Comparison of ENCODE assay signal across 24 mouse cellular contexts in genomic region chr11:23996250-23996649, GRCm38 (mm10).
DNase-seq lines count a peak whose midpoint lies in the region; ATAC-seq lines count a peak whose summit lies in the region.
"Had no signal": no experiment of that assay in that cellular context is flagged by ENCODE, and none has a peak within 500 bp of the region (broad histone marks: within the 10 kb centered on the region; RNA-seq: fewer than 3 reads in every experiment).

No protein-coding gene starts in this region.

- ATAC-seq in hindbrain, embryonic 13.5 days (ENCODE audit: low FRiP score) = 0 out of 2 replicates have a peak, but pooled peaks have one; percentile 57
- ATAC-seq in hindbrain, embryonic 16.5 days = no peak; the same call in 1 of the 2 replicates
- peak; percentile 48 for ATAC-seq in midbrain, embryonic 16.5 days
- ATAC-seq: activated CD4-positive, CD25-positive, alpha-beta regulatory T cell, adult 4 months had no signal

- no peaks in the 10 kb centered on the region for H3K9me3 ChIP-seq in hindbrain, embryonic 13.5 days
- H3K9me3 ChIP-seq in hindbrain, embryonic 16.5 days (ENCODE audit: control insufficient read depth, low read length) = no peaks in the 10 kb centered on the region
- H3K9me3 ChIP-seq in midbrain, embryonic 16.5 days (replicated peaks; ENCODE audit: control insufficient read depth, low read length, poor library complexity, severe bottlenecking) = no peaks in the 10 kb centered on the region
- H3K9me3 ChIP-seq in midbrain, embryonic 10.5 days (replicated peaks) = no peaks in the 10 kb centered on the region
- H3K9me3 ChIP-seq: heart, embryonic 13.5 days; hindbrain, embryonic 12.5 days; limb, embryonic 12.5 days; liver, embryonic 13.5 days had no signal

- H3K27ac ChIP-seq in hindbrain, embryonic 13.5 days = no peak overlapping the region
- H3K27ac ChIP-seq in hindbrain, embryonic 16.5 days (ENCODE audit: low read depth, low read length) = no peak overlapping the region
- H3K27ac ChIP-seq in midbrain, embryonic 16.5 days (ENCODE audit: low read length) = no peak overlapping the region
- no peak overlapping the region for H3K27ac ChIP-seq in midbrain, embryonic 10.5 days (replicated peaks)
- H3K27ac ChIP-seq: heart, adult 2 months; heart, embryonic 13.5 days; hindbrain, embryonic 12.5 days; layer of hippocampus, adult 2 months; limb, embryonic 12.5 days; liver, embryonic 13.5 days had no signal

- no peak overlapping the region for H3K4me3 ChIP-seq in hindbrain, embryonic 13.5 days
- no peak overlapping the region for H3K4me3 ChIP-seq in hindbrain, embryonic 16.5 days (ENCODE audit: low read length)
- H3K4me3 ChIP-seq in midbrain, embryonic 16.5 days (ENCODE audit: low read depth, low read length) = no peak overlapping the region
- no peak overlapping the region for H3K4me3 ChIP-seq in midbrain, embryonic 10.5 days
- H3K4me3 ChIP-seq: heart, adult 2 months; heart, embryonic 13.5 days; hindbrain, embryonic 12.5 days; layer of hippocampus, adult 2 months; limb, embryonic 12.5 days; liver, embryonic 13.5 days had no signal

- no peaks in the 10 kb centered on the region for H3K27me3 ChIP-seq in hindbrain, embryonic 13.5 days
- H3K27me3 ChIP-seq in hindbrain, embryonic 16.5 days (replicated peaks; ENCODE audit: control insufficient read depth, insufficient read depth, low read length) = no peaks in the 10 kb centered on the region
- H3K27me3 ChIP-seq in midbrain, embryonic 16.5 days (ENCODE audit: control insufficient read depth, insufficient read depth, low read depth, low read length) = no peaks in the 10 kb centered on the region
- H3K27me3 ChIP-seq in midbrain, embryonic 10.5 days (ENCODE audit: low read depth, poor library complexity, severe bottlenecking) = 0 out of 2 replicates have a peak, but pooled peaks cover 3% of the 10 kb centered on the region
- H3K27me3 ChIP-seq: heart, embryonic 13.5 days; hindbrain, embryonic 12.5 days; limb, embryonic 12.5 days; liver, embryonic 13.5 days had no signal

- H3K4me1 ChIP-seq in hindbrain, embryonic 13.5 days (replicated peaks) = no peaks in the 10 kb centered on the region
- H3K4me1 ChIP-seq in hindbrain, embryonic 16.5 days (ENCODE audit: control insufficient read depth, insufficient read depth, low read depth, low read length) = no peaks in the 10 kb centered on the region
- no peaks in the 10 kb centered on the region for H3K4me1 ChIP-seq in midbrain, embryonic 16.5 days (ENCODE audit: control insufficient read depth, insufficient read depth, low read length)
- no peaks in the 10 kb centered on the region for H3K4me1 ChIP-seq in midbrain, embryonic 10.5 days
- H3K4me1 ChIP-seq: heart, embryonic 13.5 days; hindbrain, embryonic 12.5 days; limb, embryonic 12.5 days; liver, embryonic 13.5 days had no signal

- H3K36me3 ChIP-seq in hindbrain, embryonic 13.5 days = no peaks in the 10 kb centered on the region
- no peaks in the 10 kb centered on the region for H3K36me3 ChIP-seq in hindbrain, embryonic 16.5 days (ENCODE audit: control insufficient read depth, insufficient read depth, low read length)
- no peaks in the 10 kb centered on the region for H3K36me3 ChIP-seq in midbrain, embryonic 16.5 days (ENCODE audit: control insufficient read depth, insufficient read depth, low read length)
- no peaks in the 10 kb centered on the region for H3K36me3 ChIP-seq in midbrain, embryonic 10.5 days
- H3K36me3 ChIP-seq: heart, embryonic 13.5 days; hindbrain, embryonic 12.5 days; limb, embryonic 12.5 days; liver, embryonic 13.5 days had no signal

- 81% methylated on average over 9 of the region's 9 CpGs for WGBS in hindbrain, embryonic 13.5 days
- 64% methylated on average over 9 of the region's 9 CpGs for WGBS in hindbrain, embryonic 16.5 days
- 76% methylated on average over 9 of the region's 9 CpGs for WGBS in midbrain, embryonic 16.5 days
- 90% methylated on average over 9 of the region's 9 CpGs for WGBS in midbrain, embryonic 10.5 days

- no peak overlapping the region for H3K9ac ChIP-seq in hindbrain, embryonic 13.5 days
- no peak overlapping the region for H3K9ac ChIP-seq in hindbrain, embryonic 16.5 days (ENCODE audit: low read depth, low read length)
- no peak overlapping the region for H3K9ac ChIP-seq in midbrain, embryonic 16.5 days (ENCODE audit: low read depth, low read length)
- H3K9ac ChIP-seq: heart, embryonic 13.5 days; hindbrain, embryonic 12.5 days; limb, embryonic 12.5 days; liver, embryonic 13.5 days had no signal

- H3K4me2 ChIP-seq in hindbrain, embryonic 13.5 days = no peak overlapping the region
- H3K4me2 ChIP-seq in hindbrain, embryonic 16.5 days (ENCODE audit: low read length) = no peak overlapping the region
- H3K4me2 ChIP-seq in midbrain, embryonic 16.5 days (ENCODE audit: low read length) = no peak overlapping the region
- H3K4me2 ChIP-seq: heart, embryonic 13.5 days; hindbrain, embryonic 12.5 days; limb, embryonic 12.5 days; liver, embryonic 13.5 days had no signal

- peak; percentile 8 to 24 for DNase-seq in cerebellum, postnatal 10 days
- no peak for DNase-seq in cerebellum, adult 9-10 months
- no peak for DNase-seq in midbrain, embryonic 10.5 days (ENCODE audit: low spot score)
- DNase-seq in thymus, postnatal 25 days = no peak
- DNase-seq: adrenal gland, adult 8-10 months; cerebellum, adult 2 months; gastrocnemius, postnatal 36 days; heart, adult 2 months; heart, postnatal 14 days; kidney, postnatal 25 days; liver, embryonic 13.5 days; lung, adult 2 months; lung, postnatal 14 days; right cerebral cortex, adult 18-20 months; right cerebral cortex, postnatal 4 days; thymus, postnatal 36 days had no signal

Comparison
In these comparisons a context has a peak if more than half of its experiments do, and no peak if none do; other contexts are left out.
1. DNase-seq: peak in cerebellum, postnatal 10 days (2 of 2); none in cerebellum, adult 9-10 months (single experiment), midbrain, embryonic 10.5 days (single experiment) and thymus, postnatal 25 days (single experiment).